Mouse (Mus musculus): ENCODE data around the gene Cldn15. TPM values are rescaled to one million over a fixed set of nuclear protein-coding genes. Genes with fewer than 3 reads are reported as not detected.
A peak's percentile ranks its signal among the peaks of the same experiment; 100 is the strongest.

Cldn15 gene
- total and polyA plus RNA-seq, 3 experiments = 0.25 to 0.29 TPM; not detected in 1

- H3K4me1 ChIP-seq (ENCODE audit: control insufficient read depth in 1 of 2, insufficient read depth in 2 of 2) = peaks cover 11 to 42% of the 10 kb centered on the region in 2 experiments; a peak in 3 of 4 replicates
- no peak for DNase-seq (ENCODE audit: extremely low read depth)
- H3K4me2 ChIP-seq (ENCODE audit: insufficient read depth, low read depth, poor library complexity, severe bottlenecking) = 0 out of 2 replicates have a peak overlapping the region, but pooled peaks have one; percentile 26
- H3K4me3 ChIP-seq (replicated peaks in 1 of 3; ENCODE audit: low read depth in 2 of 3, low read length in 2 of 3, poor library complexity in 1 of 3) = no peak overlapping the region
- H3K79me2 ChIP-seq (replicated peaks; ENCODE audit: control insufficient read depth, extremely low read depth, insufficient read depth, poor library complexity, severe bottlenecking) = no peaks in the 10 kb centered on the region
- H3K27me3 ChIP-seq (replicated peaks) = no peaks in the 10 kb centered on the region
- no peaks in the 10 kb centered on the region for H3K9me3 ChIP-seq (replicated peaks; ENCODE audit: low read length)
- no peak overlapping the region for H3K27ac ChIP-seq (ENCODE audit: insufficient read depth, low read depth)
- peaks cover 10 to 20% of the 10 kb centered on the region in 2 experiments for H3K36me3 ChIP-seq (replicated peaks in 1 of 2; ENCODE audit: control insufficient read depth in 1 of 2, insufficient read depth in 1 of 2, low read length in 1 of 2)
- H3K9ac ChIP-seq (ENCODE audit: insufficient read depth, low read depth) = no peak overlapping the region
- in situ Hi-C loops (cut with MboI; ENCODE audit: low pct_ligation_motif_present, low pct_unique_long_range_greater_than_20kb, low sequenced_read_pairs) = no loop called here
- dilution Hi-C loops (cut with MboI; ENCODE audit: extremely low pct_ligation_motif_present, extremely low pct_unique_long_range_greater_than_20kb, low sequenced_read_pairs) = no loop called here
- TF ChIP-seq IRF4 (IDR thresholded peaks at IDR 0.05; ENCODE audit: low read depth, low read length) = no peak
- TF ChIP-seq PAX5 (IDR thresholded peaks at IDR 0.05; ENCODE audit: low read length) = no peak
- TF ChIP-seq ZMIZ1 (IDR thresholded peaks at IDR 0.05; ENCODE audit: low read depth, low read length) = no peak
- TF ChIP-seq ETS1 (conservative IDR thresholded peaks at IDR 0.05; ENCODE audit: low read depth, low read length) = no peak
- no peak for TF ChIP-seq SMC3 (IDR thresholded peaks at IDR 0.05; ENCODE audit: low read depth, low read length)
- TF ChIP-seq E2F4 (IDR thresholded peaks at IDR 0.05; ENCODE audit: insufficient replicate concordance, low read depth, low read length) = no peak
- TF ChIP-seq MYC (IDR thresholded peaks at IDR 0.05; ENCODE audit: low read depth, low read length) = no peak
- TF ChIP-seq NRF1 (IDR thresholded peaks at IDR 0.05; ENCODE audit: low read depth, low read length) = no peak
- TF ChIP-seq HCFC1 (IDR thresholded peaks at IDR 0.05; ENCODE audit: low read depth, low read length) = no peak
- no peak for TF ChIP-seq EP300 (IDR thresholded peaks at IDR 0.05; ENCODE audit: low read length)
- TF ChIP-seq RCOR1 (conservative IDR thresholded peaks at IDR 0.05; ENCODE audit: low read depth, low read length) = no peak
- no peak for TF ChIP-seq GABPA (IDR thresholded peaks at IDR 0.05; ENCODE audit: insufficient replicate concordance, low read depth, low read length)
- TF ChIP-seq TBP (conservative IDR thresholded peaks at IDR 0.05; ENCODE audit: low read depth, low read length) = no peak
- TF ChIP-seq MEF2A (IDR thresholded peaks at IDR 0.05; ENCODE audit: borderline replicate concordance, low read depth, low read length) = no peak
- TF ChIP-seq MAX (IDR thresholded peaks at IDR 0.05; ENCODE audit: low read length) = no peak
- TF ChIP-seq USF2 (conservative IDR thresholded peaks at IDR 0.05; ENCODE audit: low read depth, low read length) = no peak
Measured at GRCm38 (mm10) chr5:136958991-136959605, 7.3 kb upstream of the Cldn15 start.

GRCm38 (mm10) chr5:136960053-136960452, 6.4 kb upstream of the Cldn15 start:
- no peak for TF ChIP-seq TCF12 (IDR thresholded peaks at IDR 0.05; ENCODE audit: low read depth, low read length)
- no peak for TF ChIP-seq MAZ (IDR thresholded peaks at IDR 0.05; ENCODE audit: low read depth, low read length)
- Histone ChIP-seq H3K27ac (ENCODE audit: insufficient read depth, low read depth) (no peak overlapping the region), H3K27me3 (replicated peaks) (no peaks in the 10 kb centered on the region), H3K9ac (ENCODE audit: insufficient read depth, low read depth) (no peak overlapping the region), H3K9me3 (replicated peaks; ENCODE audit: low read length) (no peaks in the 10 kb centered on the region), H3K4me1 (ENCODE audit: control insufficient read depth in 1 of 2, insufficient read depth in 2 of 2) (peaks cover 11 to 34% of the 10 kb centered on the region in 2 experiments; a peak in 3 of 4 replicates), H3K4me2 (ENCODE audit: insufficient read depth, low read depth, poor library complexity, severe bottlenecking) (no peak overlapping the region), H3K36me3 (replicated peaks in 1 of 2; ENCODE audit: control insufficient read depth in 1 of 2, insufficient read depth in 1 of 2, low read length in 1 of 2) (peaks cover 20 to 28% of the 10 kb centered on the region in 2 experiments), H3K79me2 (replicated peaks; ENCODE audit: control insufficient read depth, extremely low read depth, insufficient read depth, poor library complexity, severe bottlenecking) (no peaks in the 10 kb centered on the region), H3K4me3 (replicated peaks in 1 of 3; ENCODE audit: low read depth in 2 of 3, low read length in 2 of 3, poor library complexity in 1 of 3) (no peak overlapping the region)
- DNase-seq (ENCODE audit: extremely low read depth) = no peak
- dilution Hi-C loops (cut with MboI; ENCODE audit: extremely low pct_ligation_motif_present, extremely low pct_unique_long_range_greater_than_20kb, low sequenced_read_pairs) (no loop called here), in situ Hi-C loops (cut with MboI; ENCODE audit: low pct_ligation_motif_present, low pct_unique_long_range_greater_than_20kb, low sequenced_read_pairs) (loop anchor here (5.0 kb wide), 1 partner anchor 33 kb away; no protein-coding TSS in a partner anchor)
